Mouse (Mus musculus): ENCODE measurements around the gene Orc2.

The Orc2 gene

GRCm38 (mm10) chr1:58423371-58424248, 81.3 kb downstream of the Orc2 start, which contains the start of gene Clk1:
Clk1 (minus strand) TSS chr1:58424066.
- peak; percentile 99 for DNase-seq

- DNase-seq: peak; percentile 21 to 65
These were observed 82.0 kb downstream of the Orc2 start for GRCm38 (mm10) chr1:58422879-58423278.

GRCm38 (mm10) chr1:58420961-58421360, 83.9 kb downstream of the Orc2 start:
- DNase-seq: peak; percentile 75 to 81

- no peak for DNase-seq
These were observed 84.9 kb downstream of the Orc2 start for GRCm38 (mm10) chr1:58420032-58420431.

- no peak for DNase-seq
These were observed 88.9 kb downstream of the Orc2 start for GRCm38 (mm10) chr1:58416048-58416447.

GRCm38 (mm10) chr1:58415442-58415841, 89.5 kb downstream of the Orc2 start:
- no peak for DNase-seq
